Mouse (Mus musculus) layer of hippocampus, postnatal 10 days (tissue): Measurements from ENCODE around the gene Gm45140. TPM values are rescaled to one million over a fixed set of nuclear protein-coding genes. Genes with fewer than 3 reads are reported as not detected.
"Not testable (repeated sequence)": the region's sequence is repeated elsewhere in the genome, so short reads cannot be mapped to it uniquely, and the experiment has no call there.

Source experiments
- DNase-seq, 2 experiments: peaks; one replicate each; pipeline ENCODE4 v3.0.0; 2021; ENCODE audit warnings: low spot score in 2 of 2
- total RNA-seq, 2 experiments: library from RNA; stranded (reverse); gene quantifications; 2 replicates each; pipeline ENCODE4 v1.2.3; 2021

The Gm45140 gene
- total RNA-seq, 2 experiments from 2014 or later: 2.7 to 4.4 TPM

GRCm38 (mm10) chr6:87778294-87779173, 57.1 kb downstream of the Gm45140 start:
- DNase-seq: no peak

DNA sequence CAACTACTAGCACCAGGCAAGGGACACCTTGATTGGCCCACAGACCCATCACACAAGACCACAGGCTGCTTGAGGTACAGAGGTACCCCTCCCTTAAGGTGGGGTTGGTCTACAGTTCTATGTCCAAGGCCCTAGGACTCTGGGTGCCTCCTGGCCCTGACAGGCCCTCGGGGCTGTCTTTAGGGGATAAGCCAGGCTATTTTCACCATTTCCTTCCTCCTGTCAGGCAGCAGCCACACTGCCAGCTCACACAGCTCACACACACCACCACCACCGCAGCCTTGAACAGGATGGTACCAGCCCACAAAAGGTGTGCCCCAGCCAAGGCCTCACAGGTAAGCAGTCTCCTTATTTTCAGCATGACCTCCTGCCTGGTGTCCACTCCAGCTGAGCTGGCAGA, 57.8 kb downstream of the Gm45140 start, which contains the start of gene Gp9:
Gene Gp9 (plus strand): TSS at position 231 of the 400 bp plus-strand sequence.
- no peak for DNase-seq

GRCm38 (mm10) chr6:87776663-87777062, 58.9 kb downstream of the Gm45140 start:
- DNase-seq: no peak

GRCm38 (mm10) chr6:87775588-87776245, 59.9 kb downstream of the Gm45140 start:
- no peak for DNase-seq

DNA sequence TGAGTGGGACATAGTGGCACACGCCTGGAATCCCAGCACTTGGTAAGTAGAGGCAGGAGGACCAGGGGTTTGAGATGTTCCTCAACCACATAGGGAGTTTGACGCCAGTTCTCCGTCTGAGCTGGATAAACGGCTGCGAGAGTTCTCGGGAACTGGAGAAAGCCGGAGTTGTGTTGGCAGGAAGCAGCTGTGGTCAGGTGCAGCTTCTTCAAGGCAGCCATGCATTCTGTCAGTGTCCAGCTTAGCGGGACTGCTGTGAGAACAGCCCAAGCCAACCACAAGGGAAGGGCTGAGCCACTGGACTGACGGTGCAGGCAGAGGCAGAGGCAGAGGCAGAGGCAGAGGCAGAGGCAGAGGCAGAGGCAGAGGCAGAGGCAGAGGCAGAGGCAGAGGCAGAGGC, 60.7 kb downstream of the Gm45140 start:
- DNase-seq: no peak

DNA sequence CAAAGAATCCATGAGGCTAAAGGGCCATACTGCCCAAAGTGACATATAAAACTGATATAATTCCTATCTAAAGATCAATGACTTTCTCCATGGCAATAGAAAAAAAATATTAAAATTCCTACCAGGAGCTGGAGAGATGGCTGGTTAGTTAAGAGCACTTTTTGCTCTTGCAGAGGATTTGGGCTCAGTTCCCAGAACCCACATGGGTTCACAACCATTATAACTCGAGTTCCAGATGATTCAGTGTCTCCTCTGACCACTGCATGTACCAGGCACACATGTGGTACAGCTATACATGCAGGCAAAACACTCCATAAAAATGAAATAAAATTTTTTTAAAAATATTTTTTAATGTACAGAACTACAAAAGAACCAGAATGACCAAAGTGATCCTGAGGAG, 61.1 kb downstream of the Gm45140 start:
- DNase-seq: no peak

- DNase-seq: peak in 1 of 2 experiments; percentile 32
Observed at GRCm38 (mm10) chr6:87770626-87771025, 65.0 kb downstream of the Gm45140 start.

- not testable (repeated sequence) for DNase-seq
Observed at GRCm38 (mm10) chr6:87764296-87764695, 71.3 kb downstream of the Gm45140 start.

- DNase-seq: no peak
Observed at GRCm38 (mm10) chr6:87763376-87764280, 72.0 kb downstream of the Gm45140 start.

- DNase-seq: no peak
Observed at GRCm38 (mm10) chr6:87762161-87762560, 73.4 kb downstream of the Gm45140 start.

- DNase-seq: no peak
Observed at GRCm38 (mm10) chr6:87759850-87760249, 75.7 kb downstream of the Gm45140 start.

DNA sequence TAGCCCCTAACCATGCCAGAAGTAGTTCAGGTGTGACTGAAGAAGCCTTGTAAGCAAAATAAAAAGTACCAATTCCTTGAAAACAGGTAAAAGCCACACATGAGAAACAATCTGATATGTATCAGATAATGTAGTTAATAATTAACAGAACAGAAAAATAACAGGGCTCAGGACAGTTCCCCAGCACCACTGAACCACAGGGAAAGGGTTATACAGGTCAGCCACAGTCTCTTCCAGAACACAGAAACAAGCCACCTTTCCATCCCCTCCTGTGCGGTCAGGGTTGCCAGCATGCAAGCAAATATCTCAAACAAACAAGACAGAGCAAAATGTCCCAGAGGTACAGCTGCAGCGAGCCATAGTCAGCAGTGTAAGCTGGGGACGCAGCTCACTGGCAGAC, 76.2 kb downstream of the Gm45140 start:
- DNase-seq: no peak

DNA sequence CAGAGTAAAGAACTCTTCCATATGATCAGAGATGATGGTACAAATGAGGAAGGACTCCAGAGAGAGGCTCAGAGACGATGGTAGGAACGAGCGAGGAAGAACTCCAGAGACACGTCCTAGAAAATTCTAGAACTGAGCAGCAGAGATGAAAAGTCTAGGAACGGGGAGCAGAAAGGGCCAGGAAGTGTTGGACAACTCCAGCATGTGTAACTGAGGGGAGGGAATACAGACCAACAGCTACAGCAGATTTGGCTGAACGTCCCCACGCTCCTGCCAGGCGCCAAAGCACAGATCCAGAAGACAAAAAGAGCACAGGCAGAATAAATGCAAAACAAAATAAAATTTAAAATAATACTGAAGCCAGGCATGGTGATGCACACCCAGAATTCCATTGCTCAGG, 78.7 kb downstream of the Gm45140 start:
- DNase-seq: no peak

DNA sequence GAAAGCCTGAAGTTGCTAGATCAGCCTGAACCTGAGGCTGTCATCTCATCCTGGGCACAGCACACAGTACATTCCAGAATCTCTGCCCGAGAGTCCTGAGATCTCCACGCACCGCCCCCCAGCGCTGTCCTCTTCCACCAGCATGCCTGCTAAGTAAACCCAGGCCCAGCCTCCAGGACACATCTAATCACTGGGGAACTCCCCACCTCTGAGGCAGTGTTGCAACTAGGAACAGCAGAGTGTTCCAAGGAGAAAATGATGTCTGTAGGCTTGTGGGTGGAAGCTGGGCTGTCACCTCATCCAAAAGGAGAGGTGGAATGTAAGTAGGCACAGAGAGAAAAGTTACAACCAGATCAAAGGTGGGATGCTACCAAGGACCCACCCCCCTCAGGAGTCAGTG, 80.4 kb downstream of the Gm45140 start:
- DNase-seq: no peak

DNA sequence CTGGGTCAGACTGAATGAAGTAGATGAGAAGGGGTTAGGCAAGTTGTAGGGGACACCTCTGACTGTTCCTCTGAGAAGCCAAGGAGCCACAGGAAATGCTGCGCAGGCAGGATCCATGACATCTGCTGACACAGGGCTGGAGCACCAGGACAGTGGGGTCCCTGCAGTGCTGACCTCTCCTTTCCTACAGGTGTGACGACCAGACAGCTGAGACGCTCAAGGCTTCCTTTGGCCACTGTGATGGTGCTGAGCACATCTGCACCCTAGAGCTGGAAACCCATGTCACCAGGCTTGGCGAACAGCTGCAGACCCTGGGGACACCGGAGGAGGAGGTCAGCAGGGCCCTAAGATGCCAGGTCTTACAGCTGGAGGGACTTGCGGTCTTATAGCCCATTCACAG, 84.0 kb downstream of the Gm45140 start:
- DNase-seq: no peak

- DNase-seq: no peak
Observed at GRCm38 (mm10) chr6:87750184-87750910, 85.2 kb downstream of the Gm45140 start.

- DNase-seq: no peak
Observed at GRCm38 (mm10) chr6:87748531-87748930, 87.1 kb downstream of the Gm45140 start.

DNA sequence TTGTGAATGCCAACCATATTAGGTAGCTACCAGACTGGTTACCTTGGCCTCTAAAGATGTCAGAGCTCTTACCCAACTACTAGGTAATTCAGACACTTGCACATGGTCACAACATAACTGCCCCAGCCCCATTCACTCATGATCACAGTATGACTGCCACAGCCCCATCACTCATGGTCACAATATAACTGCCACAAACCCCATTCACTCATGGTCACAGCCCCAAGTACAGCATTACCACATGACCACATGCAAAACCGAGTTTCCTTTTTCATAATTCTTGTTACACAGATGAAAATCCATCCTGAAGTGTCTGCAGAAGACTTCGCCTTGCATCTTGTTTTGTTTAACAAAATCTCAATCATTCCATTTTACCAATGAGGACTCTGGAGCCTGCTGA, 87.5 kb downstream of the Gm45140 start:
- DNase-seq: no peak

GRCm38 (mm10) chr6:87746849-87747248, 88.7 kb downstream of the Gm45140 start:
- no peak for DNase-seq

- DNase-seq: no peak
Observed at GRCm38 (mm10) chr6:87746059-87746458, 89.5 kb downstream of the Gm45140 start.

DNA sequence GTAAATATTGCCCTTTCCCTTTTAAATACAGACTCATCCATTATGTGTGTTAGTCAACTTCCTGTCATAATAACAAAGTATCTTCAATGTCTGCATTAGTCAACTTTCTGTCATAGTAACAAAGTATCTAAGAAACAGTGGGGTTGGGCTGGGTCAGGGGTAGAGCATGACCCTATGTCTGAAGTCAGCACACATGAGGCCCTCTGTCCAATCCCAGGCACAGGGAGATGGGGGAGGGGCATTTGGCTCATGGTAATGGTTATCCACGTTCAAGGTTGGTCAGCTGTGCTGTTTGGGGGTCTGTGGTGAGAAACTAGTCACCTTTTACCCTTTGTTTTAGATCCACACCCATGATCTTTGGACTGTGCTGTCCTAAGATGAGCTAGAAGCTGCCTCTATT, 90.3 kb downstream of the Gm45140 start:
- no peak for DNase-seq
